Mouse (Mus musculus) ES-Bruce4 (cell line): ENCODE measurements at regions not wholly inside any gene's neighbourhood (a gene's known extent, or its start where the extent isn't known, plus 50 kb on each side); places are given as distances from the start of the nearest gene placed in this dataset.
A peak's percentile ranks its signal among the peaks of the same experiment; 100 is the strongest.

Experiments used
- H3K27ac ChIP-seq: 2 replicates; pipeline ENCODE4 v1.5.1; 2012; ENCODE audit warnings: low read length, inconsistent platforms; ENCODE audit not compliant: insufficient read depth
- H3K27me3 ChIP-seq: 2 replicates; pipeline ENCODE4 v1.6.1; 2012; ENCODE audit warnings: mild to moderate bottlenecking, low read length, inconsistent platforms; ENCODE audit not compliant: control insufficient read depth, poor library complexity, insufficient read depth, severe bottlenecking
- H3K36me3 ChIP-seq: 2 replicates; pipeline ENCODE4 v1.6.1; 2012; ENCODE audit warnings: inconsistent platforms, mild to moderate bottlenecking, low read length, moderate library complexity; ENCODE audit not compliant: control insufficient read depth, poor library complexity, insufficient read depth, severe bottlenecking
- H3K4me1 ChIP-seq: one replicate; pipeline ENCODE4 v1.8.1; 2011; ENCODE audit warnings: low read length; ENCODE audit not compliant: control insufficient read depth, insufficient read depth
- H3K4me3 ChIP-seq: 2 replicates; pipeline ENCODE4 v1.5.1; 2011; ENCODE audit warnings: low read depth, mild to moderate bottlenecking, low read length
- H3K9ac ChIP-seq: 2 replicates; pipeline ENCODE4 v1.6.1; 2012; ENCODE audit warnings: low read depth, mild to moderate bottlenecking, inconsistent platforms; ENCODE audit not compliant: poor library complexity, severe bottlenecking
- H3K9me3 ChIP-seq: replicated peaks from 2 replicates; pipeline ENCODE4 v1.6.1; 2012; ENCODE audit warnings: mild to moderate bottlenecking, low read length, inconsistent platforms; ENCODE audit not compliant: control insufficient read depth, poor library complexity, insufficient read depth, severe bottlenecking
- CTCF ChIP-seq: IDR thresholded peaks from one replicate; pipeline ENCODE4 v1.8.1; 2011; ENCODE audit warnings: low read depth, low read length
- EP300 ChIP-seq: IDR thresholded peaks from 2 replicates; pipeline ENCODE4 v1.6.1; 2011; ENCODE audit warnings: low read depth, low read length; ENCODE audit not compliant: insufficient read depth
- POLR2A ChIP-seq: IDR thresholded peaks from one replicate; pipeline ENCODE4 v1.8.1; 2011; ENCODE audit warnings: low read length; ENCODE audit not compliant: insufficient read depth

DNA sequence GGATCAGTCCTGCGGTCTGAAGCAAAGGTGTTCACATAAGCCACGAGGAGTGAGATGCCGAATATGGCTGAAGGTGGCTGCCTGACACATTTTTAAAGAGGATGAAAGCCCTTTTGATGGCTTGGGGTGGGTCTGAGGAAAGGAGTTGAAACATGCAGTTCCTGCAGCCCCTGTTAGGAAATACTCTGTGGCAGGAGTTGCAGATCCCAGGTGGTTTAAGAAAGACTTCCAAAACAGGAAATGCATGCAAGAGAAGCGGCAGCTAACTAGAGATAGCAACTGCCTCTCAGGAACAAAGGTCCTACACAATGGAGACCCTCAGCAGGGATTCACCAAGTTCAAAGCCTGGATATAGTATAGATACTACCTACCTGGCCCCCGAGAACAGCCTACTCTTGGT is 82.7 kb upstream of the Arid2 start:
- Histone ChIP-seq H3K4me1 (peaks cover 1% of the 10 kb centered on the region), H3K4me3 (no peak overlapping the region), H3K36me3 (no peaks in the 10 kb centered on the region), H3K27ac (0 out of 2 replicates have a peak overlapping the region, but pooled peaks have one; percentile 13), H3K27me3 (no peaks in the 10 kb centered on the region), H3K9ac (no peak overlapping the region), H3K9me3 (no peaks in the 10 kb centered on the region)
- TF ChIP-seq CTCF (no peak), EP300 (no peak), POLR2A (no peak)

DNA sequence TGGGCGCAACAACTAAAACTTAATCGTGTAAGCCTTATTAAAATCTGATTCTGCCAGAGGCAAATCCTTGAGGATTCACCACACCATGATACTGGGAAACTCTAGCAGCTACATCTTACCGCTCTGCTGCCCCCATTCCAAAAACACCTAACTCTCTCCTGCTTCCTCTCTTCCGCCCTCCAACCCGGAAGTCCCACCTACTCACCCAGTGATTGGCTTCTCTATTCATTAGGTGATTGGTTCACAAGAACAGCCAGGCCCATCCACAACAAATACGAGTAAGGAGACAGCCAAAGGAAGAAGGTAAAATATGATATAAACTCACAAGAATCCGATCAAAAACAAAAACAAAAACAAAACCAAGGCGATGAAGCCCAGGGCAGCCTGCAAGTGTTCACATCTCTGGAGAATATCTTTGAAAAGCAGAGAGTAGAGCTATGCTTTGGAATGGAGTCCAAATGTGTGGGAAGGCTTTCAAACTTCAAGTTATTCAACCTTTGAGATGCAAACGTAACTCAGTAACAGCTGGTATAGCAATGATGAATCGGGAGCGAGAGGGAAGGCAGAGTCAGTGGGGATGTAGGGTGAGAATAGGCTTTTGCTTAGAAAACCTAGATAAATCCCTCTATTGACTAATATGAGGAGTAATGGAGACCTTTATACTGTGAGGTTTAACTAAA is 76.5 kb upstream of the Arid2 start:
- no peaks in the 10 kb centered on the region for H3K4me1 ChIP-seq
- TF ChIP-seq EP300 (no peak), POLR2A (no peak), CTCF (no peak)
- no peaks in the 10 kb centered on the region for H3K9me3 ChIP-seq
- peak overlapping the region; percentile 85 for H3K9ac ChIP-seq
- H3K27me3 ChIP-seq, result no peaks in the 10 kb centered on the region
- H3K27ac ChIP-seq, result peak overlapping the region; percentile 78
- no peaks in the 10 kb centered on the region for H3K36me3 ChIP-seq
- peak overlapping the region; percentile 98 for H3K4me3 ChIP-seq

DNA sequence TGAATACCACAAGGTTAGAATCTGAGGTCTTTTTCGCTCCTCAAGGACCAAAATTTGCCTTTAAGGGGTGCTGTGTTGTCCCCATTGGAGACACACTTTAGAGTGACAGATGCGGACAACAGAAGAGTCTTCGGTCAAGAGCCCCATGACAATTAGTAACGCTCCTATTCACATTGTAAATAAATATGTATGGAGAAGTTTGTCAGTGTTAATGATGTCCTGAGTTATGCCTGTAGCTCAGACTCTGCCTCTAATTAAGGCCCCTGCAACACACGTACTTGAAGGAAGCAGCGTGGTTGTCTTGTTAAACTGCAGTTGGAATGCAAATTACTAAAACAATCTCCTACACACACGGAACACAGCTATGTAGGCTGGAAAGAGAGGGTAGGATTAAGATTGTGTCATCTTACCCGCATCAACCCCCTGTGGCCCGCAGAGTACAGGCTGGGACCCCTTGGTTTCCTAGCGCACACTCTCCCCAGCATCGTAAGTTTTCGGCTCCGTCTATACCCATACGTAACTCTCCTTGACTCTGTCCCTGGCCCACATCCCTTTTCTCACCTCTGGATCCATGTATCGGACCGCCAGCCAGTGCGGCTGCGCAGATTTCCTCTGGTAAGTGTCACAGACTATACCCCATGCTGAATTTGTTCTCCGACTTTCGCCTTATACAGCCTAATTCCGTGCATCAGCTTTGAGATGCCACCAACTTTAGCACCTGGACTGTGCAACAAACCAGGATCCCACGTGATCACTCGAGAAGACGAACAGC is 73.6 kb upstream of the Arid2 start:
- TF ChIP-seq CTCF, result no peak
- no peak for TF ChIP-seq EP300
- no peak for TF ChIP-seq POLR2A
- Histone ChIP-seq H3K4me3 (peak overlapping the region; percentile 32), H3K4me1 (peaks cover 3% of the 10 kb centered on the region), H3K9ac (0 out of 2 replicates have a peak overlapping the region, but pooled peaks have one; percentile 18), H3K27me3 (no peaks in the 10 kb centered on the region), H3K36me3 (no peaks in the 10 kb centered on the region), H3K27ac (no peak overlapping the region), H3K9me3 (no peaks in the 10 kb centered on the region)

DNA sequence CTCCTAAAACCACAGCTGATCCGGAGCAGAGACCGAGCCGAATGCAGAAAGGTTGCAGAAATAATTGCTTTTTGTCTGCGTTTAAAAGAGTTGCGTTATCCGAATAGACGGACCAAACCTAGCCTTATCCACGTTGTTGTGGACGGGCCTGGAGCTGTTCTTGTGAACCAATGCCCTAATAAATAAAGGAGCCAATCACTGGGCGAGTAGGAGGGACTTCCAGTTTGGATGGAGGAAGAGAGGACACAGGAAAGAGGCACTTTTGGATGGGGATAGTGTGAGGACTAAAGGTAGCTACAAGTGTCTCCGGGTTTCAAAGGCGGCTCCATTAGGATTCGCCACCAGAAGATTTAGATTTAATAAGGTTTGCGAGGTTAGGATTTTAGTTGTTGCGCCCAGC is 69.4 kb upstream of the Arid2 start:
- peak overlapping the region; percentile 75 for H3K9ac ChIP-seq
- no peaks in the 10 kb centered on the region for H3K27me3 ChIP-seq
- H3K27ac ChIP-seq, result 0 out of 2 replicates have a peak overlapping the region, but pooled peaks have one; percentile 58
- no peaks in the 10 kb centered on the region for H3K36me3 ChIP-seq
- TF ChIP-seq POLR2A (no peak), CTCF (no peak), EP300 (no peak)
- peak overlapping the region; percentile 98 for H3K4me3 ChIP-seq
- H3K4me1 ChIP-seq, result peaks cover 4% of the 10 kb centered on the region
- no peaks in the 10 kb centered on the region for H3K9me3 ChIP-seq

DNA sequence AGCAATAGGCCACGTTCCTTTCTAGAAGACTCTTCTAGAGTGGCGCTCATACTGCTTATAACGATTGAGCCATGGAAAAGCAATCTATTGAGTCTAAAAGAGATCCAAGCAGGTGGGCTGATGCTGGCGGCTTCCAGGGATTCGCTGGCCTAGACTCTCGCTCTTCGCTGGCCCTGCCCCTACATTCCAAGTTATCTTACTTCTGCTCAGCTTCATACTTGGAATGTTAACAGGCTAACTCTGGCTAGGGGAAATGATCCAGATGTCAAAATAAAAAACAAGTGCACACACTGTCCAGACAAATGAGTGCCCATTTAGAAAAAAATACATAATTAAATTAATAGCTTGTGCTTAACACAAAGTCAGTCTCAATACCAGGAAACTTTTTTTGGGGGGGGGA is 67.6 kb upstream of the Arid2 start:
- H3K9me3 ChIP-seq, result no peaks in the 10 kb centered on the region
- peaks cover 4% of the 10 kb centered on the region for H3K4me1 ChIP-seq
- H3K9ac ChIP-seq, result no peak overlapping the region
- no peak overlapping the region for H3K4me3 ChIP-seq
- H3K27me3 ChIP-seq, result no peaks in the 10 kb centered on the region
- TF ChIP-seq CTCF (no peak), EP300 (no peak), POLR2A (no peak)
- no peak overlapping the region for H3K27ac ChIP-seq
- H3K36me3 ChIP-seq, result no peaks in the 10 kb centered on the region

- H3K36me3 ChIP-seq, result no peaks in the 10 kb centered on the region
- H3K4me1 ChIP-seq, result no peaks in the 10 kb centered on the region
- no peak overlapping the region for H3K9ac ChIP-seq
- no peak overlapping the region for H3K4me3 ChIP-seq
- no peak overlapping the region for H3K27ac ChIP-seq
- H3K27me3 ChIP-seq, result no peaks in the 10 kb centered on the region
- peaks cover 4% of the 10 kb centered on the region for H3K9me3 ChIP-seq
- no peak for TF ChIP-seq POLR2A
- TF ChIP-seq CTCF, result no peak
- no peak for TF ChIP-seq EP300
Measured at GRCm38 (mm10) chr15:96231969-96232368, 55.3 kb upstream of the Arid2 start.
